Mouse (Mus musculus) cerebral cortex, adult 2 months (tissue): Measurements from ENCODE around the gene Tpbgl.

ENCODE experiments used
- WGBS: fragments of 180-500 bp; shearing (Covaris S2); methylation state at CpG from one replicate; pipeline ENCODE4 v1.1.7; 2018; 5-methylcytosine and 5-hydroxymethylcytosine counted together

The Tpbgl gene

DNA sequence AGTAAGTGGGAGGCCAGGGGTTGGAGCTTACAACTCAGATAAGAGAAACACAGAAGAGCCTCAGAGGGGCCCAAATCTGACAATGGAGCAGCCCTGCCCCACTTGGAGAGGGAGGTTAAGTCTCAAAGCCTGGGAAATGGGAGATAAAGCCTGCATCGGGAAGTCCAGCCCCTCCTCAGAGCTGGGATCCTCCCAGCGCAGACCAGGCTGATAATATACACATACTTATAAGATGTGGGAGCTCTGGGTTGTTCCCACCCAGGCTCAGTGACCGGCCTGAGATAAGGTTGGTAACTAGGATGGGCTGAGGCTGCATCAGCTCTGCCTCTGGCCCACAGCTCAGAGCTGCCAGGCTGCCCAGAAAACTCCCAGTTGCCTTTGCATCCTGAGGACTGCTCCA is 15.2 kb upstream of the Tpbgl start:
- 71% methylated on average over 3 of the region's 3 CpGs for WGBS

DNA sequence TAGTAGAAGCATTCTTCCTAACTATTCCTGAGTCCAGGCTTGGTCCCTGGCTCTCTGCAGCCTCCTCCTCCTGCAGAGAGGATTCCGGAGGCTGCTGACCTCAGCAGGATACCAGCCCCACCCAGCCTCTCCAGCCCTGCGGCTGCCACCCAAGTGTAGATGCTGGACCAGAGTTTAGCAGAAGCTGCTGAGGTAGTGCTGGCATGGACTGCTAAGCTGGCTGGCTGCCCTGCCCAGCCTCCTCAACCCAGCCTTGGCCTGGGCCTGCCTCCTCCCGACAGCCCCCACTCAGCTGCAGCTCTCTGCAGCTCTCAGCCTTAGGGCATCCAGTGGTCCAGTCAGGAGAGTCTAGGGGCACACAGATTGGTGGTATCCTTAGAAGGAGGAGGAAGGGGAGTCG is 14.3 kb upstream of the Tpbgl start:
- 48% methylated on average over 4 of the region's 4 CpGs for WGBS

DNA sequence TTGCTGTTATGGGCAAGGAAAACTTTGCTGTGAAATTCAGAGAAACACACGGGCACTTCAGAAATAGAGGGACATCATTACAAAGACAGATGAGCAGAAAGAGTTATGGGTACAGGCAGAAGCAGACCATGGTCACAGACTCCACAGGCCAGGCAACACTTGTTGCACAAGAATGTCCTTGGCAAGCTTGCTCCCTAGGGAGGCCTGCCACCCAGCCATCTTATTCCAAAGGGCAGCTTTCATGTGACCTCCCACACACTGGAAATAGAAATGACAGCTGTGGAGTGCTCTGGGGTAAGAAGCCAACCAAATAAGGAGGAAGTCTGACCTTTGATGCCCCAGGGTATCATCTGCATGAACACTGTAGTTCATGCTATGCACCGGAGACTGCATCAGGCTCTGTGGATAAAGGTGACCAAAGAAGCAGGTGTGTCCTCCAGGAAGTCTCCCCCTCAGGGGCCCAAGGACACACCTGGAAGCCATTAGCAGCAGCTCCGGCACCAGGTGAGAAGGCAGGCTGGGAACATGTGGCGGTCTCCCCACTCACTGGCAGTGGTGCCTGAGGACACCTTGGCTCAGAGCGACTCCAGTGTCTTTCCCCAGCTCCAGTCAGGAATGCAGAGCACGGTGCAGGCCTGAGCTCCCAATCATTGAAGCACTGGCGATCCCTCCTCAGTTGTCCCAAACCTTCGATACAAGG is 7.2 kb upstream of the Tpbgl start:
- 85% methylated on average over 8 of the region's 8 CpGs for WGBS

GRCm38 (mm10) chr7:99632286-99632685 is 5.4 kb upstream of the Tpbgl start:
- WGBS, result 61% methylated on average over 6 of the region's 6 CpGs

DNA sequence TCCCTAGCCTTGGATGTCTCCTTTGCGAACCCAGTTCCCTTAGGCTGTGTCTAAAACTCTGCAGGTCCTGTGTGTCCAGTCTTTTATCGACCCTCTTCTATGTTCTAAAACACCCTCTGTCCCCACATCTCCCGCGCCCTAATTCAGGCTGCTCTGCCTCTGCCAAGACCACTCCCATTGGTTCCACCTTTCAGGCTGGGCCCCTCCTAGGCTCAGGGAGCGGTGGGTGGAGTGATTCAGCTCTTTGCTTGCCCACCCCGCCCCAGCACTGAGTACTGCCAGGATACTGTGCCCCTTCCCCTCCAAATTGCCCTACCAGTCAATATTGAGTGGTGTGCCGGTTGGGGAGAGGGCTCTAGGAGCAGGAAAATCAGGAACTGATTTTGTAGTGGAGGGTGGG is 463 bp upstream of the Tpbgl start:
- 49% methylated on average over 7 of the region's 7 CpGs for WGBS

DNA sequence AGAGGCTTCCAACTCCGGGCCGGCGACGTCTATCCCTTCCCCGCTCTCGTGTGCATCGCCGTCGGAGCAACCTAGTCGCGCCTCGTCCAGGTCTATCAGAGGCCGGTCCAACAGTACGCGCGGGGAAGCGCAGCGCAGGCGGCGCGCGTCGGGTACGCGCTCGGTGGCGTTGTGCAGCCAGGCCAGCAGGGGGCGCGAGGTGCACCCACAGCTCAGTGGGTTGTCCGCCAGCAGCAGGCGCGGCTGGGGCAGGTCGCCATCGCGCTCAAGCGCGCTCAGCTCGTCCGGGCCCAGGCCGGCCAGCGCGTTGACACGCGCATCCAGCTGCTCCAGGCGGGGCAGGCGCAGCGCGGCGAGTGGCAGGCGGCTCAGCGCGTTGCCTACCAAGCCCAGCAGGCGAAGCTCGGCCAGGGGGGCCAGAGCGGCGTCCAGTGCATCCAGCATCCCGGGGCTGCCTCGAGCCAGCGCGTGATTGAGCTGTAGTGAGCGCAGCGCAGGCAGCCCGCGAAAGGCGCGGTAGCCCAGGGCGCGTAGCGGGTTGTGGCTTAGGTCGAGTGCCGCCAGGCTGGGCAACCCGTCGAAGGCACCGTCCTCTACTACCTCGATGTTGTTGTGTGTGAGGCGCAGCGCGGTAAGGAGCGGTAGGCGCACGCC is 1.1 kb downstream of the Tpbgl start:
- WGBS, result under 1% methylated on average over 81 of the region's 81 CpGs

DNA sequence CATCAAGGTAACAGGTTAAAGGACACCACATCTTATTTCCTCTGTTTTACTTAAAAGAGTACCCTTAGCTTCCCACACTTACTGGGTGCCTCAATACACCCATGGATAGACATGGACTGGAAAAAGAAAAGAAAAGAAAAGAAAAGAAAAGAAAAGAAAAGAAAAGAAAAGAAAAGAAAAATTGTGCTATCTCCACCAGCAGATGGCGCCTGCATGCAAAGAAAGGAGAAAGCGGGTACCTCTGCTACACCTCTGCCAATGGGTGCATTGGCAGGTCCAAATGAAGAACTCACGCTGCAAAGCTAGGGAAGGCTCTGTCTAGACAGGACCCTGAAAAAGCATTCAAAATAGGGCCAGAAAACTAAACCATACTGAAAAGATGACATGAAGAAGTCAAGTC is 8.0 kb downstream of the Tpbgl start:
- 4% methylated on average over 3 of the region's 3 CpGs for WGBS

GRCm38 (mm10) chr7:99618264-99618663 is 8.6 kb downstream of the Tpbgl start:
- 82% methylated on average over 2 of the region's 2 CpGs for WGBS

DNA sequence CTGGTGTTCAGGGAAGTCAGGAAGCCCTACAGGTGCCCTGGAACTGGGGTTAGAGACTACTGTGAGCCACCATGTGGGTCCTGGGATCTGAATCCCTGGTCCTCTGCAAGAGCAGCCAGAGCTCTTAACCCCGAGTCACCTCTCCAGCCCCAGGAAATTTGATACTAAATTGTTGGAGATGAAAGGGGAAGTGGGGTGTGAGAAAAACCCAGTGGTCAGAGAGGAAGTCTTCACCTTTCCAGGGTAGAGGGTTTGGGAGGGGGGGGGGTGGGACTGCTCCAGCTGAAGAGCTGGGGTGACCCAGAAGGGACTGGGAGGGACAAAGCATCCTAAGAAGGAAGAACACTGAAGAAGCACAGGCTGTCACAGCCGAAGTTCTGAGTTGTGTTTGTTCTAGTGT is 19.3 kb downstream of the Tpbgl start:
- WGBS, result 78% methylated on average over 2 of the region's 2 CpGs

- 64% methylated on average over 3 of the region's 3 CpGs for WGBS
Measured at GRCm38 (mm10) chr7:99606766-99607165, 20.1 kb downstream of the Tpbgl start.

DNA sequence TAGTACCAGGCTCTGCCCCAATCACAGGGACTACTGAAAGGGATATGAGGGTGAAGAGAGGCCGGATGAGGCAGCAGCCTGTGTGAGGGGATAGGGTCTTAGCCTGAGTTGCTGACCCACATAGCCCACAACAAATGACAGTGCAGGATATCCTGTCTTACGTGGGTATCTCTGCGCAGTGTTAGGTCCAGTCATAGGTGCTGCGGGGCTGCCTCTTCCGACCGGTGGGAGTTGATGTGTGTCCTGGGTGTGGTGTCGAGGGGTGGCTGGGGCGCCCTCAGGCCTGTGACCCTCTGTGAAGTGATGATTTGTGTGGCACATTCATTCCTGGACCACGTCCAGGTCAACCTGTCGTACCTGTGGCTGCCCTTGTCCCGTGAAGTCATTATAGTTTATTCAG is 20.6 kb downstream of the Tpbgl start:
- 81% methylated on average over 11 of the region's 11 CpGs for WGBS

- WGBS, result 83% methylated on average over 2 of the region's 2 CpGs
Measured at GRCm38 (mm10) chr7:99605058-99605457, 21.8 kb downstream of the Tpbgl start.

GRCm38 (mm10) chr7:99603875-99604662 is 22.8 kb downstream of the Tpbgl start:
- 73% methylated on average over 8 of the region's 8 CpGs for WGBS

DNA sequence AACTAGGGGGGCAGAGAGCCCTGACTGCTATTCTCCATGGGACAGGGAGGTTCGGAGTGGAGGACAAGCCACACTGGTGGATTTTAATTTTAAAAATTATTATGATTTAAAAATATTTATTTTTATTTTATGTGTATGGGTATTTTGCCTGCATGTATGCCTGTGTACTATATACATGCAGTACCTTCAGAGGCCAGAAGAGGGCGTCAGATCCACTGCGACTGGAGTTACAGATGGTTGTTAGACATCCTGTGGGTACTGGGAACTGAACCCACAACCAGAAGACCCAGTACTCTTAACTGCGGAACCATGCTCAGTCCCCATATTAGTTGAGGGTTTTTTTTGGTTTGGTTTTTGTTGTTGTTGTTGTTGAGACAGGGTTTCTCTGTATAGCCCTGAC is 28.2 kb downstream of the Tpbgl start:
- WGBS, result 73% methylated on average over 4 of the region's 4 CpGs

DNA sequence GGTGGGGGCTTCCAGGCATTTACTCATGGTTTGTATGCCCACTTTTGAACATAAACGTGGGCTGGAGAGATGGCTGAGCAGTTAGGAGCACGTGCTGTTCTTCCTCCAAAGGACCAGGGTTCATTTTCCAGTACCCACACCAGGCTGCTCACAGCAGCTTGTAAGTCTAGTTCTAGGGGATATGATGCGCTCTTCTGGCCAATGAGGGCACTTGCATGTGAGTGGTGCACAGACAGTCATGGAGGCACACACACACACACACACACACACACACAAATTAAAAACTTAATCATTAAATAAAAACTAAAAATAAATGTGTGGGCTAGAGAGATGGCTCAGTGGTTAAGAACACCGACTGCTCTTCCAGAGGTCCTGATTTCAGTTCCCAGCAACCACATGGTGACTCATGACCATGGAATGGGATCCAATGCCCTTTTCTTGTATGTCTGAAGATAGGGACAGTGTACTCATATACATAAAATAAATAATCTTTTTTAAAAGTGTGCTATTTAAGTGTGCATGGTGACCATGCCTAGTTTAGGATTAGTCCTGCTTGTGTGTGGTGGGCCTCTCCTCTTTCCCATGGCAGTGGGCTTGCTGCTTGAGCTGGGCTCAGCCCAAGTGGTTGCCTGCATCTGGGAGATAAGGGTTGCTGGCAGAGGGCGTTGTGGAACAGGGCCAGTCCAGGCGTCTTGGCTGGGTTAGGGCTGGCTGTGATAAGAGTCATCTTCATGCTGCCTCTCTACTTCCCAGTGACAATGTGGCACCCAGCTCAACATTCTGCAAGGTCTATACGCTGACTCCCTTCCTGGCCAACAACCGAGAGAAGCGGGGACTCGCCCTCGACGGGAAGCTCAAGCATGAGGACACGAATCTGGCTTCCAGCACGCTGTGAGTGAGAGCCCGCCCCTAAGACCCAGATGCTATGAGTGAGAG is 32.8 kb downstream of the Tpbgl start:
- WGBS, result 81% methylated on average over 15 of the region's 15 CpGs

- WGBS, result 95% methylated on average over 3 of the region's 3 CpGs
Measured at GRCm38 (mm10) chr7:99592669-99593068, 34.2 kb downstream of the Tpbgl start.

- WGBS, result 82% methylated on average over 5 of the region's 5 CpGs
Measured at GRCm38 (mm10) chr7:99590646-99591045, 36.3 kb downstream of the Tpbgl start.

DNA sequence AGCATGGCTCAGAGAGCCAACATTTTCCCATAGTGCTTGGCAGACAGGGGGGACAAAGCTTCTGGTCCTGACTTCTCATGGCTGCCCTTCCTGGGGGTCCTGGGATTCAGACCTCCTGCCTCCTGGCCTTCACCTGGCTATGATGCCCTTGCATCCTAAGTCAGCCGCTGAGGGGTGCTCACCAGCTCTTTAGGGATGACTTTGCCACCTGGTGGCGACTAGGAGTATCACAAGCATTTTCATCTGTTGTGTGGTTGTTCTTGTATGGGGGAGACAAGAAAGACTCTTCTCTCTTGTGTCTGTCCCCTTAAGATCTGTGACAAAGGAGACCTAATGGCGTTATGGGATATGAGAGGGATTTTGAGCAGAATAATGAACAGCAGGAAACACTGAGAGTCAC is 36.8 kb downstream of the Tpbgl start:
- WGBS, result 6% methylated on average over 3 of the region's 3 CpGs

GRCm38 (mm10) chr7:99585976-99586375 is 40.9 kb downstream of the Tpbgl start:
- 59% methylated on average over 8 of the region's 8 CpGs for WGBS

DNA sequence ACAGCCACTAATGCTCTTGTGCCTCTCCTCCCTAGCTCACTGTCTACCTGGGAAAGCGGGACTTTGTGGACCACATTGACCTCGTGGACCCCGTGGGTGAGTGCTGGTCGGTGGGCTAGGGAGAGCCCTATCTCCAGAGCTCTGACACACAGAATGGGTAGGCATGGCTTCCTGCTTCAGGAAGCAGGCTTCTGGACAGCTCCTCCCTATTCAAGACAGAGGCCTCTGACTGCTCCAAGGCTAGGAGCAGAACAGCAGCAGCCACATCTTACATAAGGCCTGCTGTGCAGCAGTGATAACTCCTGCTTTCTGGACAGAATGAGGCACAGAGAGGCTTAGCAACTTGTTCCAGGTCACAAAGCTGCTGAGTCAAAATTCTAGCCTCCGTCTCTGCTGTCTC is 43.3 kb downstream of the Tpbgl start:
- WGBS, result 88% methylated on average over 5 of the region's 5 CpGs

DNA sequence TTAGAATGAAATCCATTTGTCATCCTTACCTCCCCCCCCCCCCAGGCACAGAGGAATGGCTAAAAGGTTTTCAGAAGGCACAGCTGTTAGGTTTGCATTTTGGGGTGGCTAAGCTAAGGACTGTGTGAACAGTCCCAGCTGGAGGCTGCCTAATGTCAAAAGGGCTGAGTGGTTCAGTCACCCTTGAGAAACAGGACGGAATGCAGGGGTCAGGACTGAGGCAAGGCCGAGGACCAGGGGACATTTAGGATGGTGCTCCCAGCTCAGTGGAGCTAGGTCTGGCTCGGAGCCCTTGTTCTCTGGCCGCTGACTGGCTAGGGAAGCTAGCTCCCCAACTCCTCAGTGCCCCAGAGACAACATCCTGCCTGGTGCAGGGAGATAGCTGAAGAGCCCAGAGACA is 44.0 kb downstream of the Tpbgl start:
- WGBS, result 89% methylated on average over 4 of the region's 4 CpGs

GRCm38 (mm10) chr7:99582306-99582705 is 44.6 kb downstream of the Tpbgl start:
- 79% methylated on average over 7 of the region's 7 CpGs for WGBS
